Mouse (Mus musculus) urinary bladder, postnatal 14 days (tissue): ENCODE data around the gene Gm20388.

Experiments used
- DNase-seq: peaks from one replicate; pipeline ENCODE4 v3.0.0; 2021; ENCODE audit warnings: low spot score

Gene Gm20388

DNA sequence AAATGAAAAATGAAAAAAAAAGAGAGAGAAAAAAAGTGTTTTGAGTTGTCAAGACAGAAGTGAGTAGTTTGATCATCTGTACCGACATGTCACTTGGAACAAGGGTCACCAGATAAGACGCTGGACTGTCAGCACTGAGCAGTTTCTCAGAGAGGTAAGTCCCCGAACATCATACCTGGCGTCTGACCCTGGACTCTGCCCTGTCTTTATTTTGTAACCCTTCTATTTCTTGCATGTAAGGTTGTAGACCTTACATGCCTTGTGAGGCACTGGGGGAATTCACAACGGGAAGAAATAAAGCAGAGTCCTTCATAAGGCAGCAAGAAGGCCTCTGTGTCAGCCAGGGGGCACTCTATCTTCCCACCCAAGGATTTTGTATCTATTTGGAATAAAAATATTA lies 2014.0 kb downstream of the Gm20388 start:
- no peak for DNase-seq

DNA sequence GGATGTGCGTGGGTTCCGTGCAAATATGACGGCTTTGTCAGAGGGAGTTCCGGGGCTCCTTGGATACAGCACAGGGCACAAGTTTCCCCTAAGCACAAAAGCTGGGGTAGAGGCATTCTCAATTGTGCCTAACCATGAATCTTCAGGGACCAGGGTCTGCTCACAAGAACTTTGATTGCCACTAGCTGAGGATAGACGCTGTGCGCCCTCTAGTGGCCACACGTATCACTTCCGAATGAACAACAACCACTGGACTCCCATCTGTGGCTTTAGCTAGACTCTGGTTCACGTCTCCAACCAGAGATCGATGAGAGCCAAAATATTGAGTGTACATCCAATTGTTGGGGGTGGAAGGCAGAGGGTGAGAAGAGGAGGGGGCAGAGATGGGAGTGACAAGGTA lies 2015.0 kb downstream of the Gm20388 start:
- peak; percentile 79 for DNase-seq

- DNase-seq = no peak
Observed at GRCm38 (mm10) chr8:121926266-121926665, 2015.6 kb downstream of the Gm20388 start.

GRCm38 (mm10) chr8:121927316-121927715 lies 2016.7 kb downstream of the Gm20388 start:
- peak; percentile 70 for DNase-seq

DNA sequence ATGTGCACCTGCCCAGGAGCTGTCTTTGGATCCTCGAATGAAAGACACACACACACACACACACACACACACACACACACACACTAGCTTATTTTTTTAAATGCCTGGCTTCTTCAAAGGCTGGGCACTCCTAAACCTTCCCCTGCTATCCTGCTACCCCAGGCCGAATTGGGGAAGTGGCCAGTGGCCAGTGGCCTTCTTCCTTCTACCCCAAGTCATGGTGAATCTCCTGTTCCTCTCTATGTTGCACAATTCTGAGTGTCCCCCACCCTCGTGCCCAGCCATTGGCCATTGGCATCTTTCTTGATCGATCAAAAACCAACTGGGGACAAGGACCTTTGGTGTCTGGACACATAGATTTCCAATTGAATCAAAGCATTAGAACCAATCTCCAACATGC lies 2019.4 kb downstream of the Gm20388 start:
- no peak for DNase-seq

- DNase-seq = no peak
Observed at GRCm38 (mm10) chr8:121931571-121931970, 2020.9 kb downstream of the Gm20388 start.

DNA sequence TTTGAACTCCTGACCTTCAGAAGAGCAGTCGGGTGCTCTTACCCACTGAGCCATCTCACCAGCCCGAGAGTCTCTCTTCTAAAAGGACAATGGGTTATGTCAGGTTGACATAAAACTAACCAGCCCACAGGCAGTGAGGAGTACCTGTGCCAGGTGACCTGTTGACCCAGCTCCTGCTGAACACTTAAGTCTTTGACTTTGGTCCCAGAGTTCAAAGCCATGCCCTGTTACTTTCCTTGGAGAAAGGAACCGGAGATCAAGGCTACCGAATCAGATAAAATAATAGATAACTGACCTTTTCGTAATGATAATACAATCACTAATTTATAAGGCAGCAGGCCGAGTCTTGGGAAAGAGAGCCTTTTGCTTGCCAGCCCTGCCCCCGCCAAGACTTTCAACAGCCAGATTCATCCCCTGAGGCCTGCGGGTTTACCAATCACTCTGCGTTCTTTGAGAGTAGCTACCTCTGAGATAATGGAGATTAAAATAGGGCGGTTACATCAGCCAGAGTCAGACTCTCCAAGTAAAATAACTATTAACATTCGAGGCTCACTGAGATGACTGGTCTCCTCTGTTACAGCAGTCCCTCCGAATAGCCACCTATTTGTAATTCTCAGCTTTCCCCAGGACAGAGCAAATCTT lies 2021.5 kb downstream of the Gm20388 start:
- peak; percentile 52 for DNase-seq

DNA sequence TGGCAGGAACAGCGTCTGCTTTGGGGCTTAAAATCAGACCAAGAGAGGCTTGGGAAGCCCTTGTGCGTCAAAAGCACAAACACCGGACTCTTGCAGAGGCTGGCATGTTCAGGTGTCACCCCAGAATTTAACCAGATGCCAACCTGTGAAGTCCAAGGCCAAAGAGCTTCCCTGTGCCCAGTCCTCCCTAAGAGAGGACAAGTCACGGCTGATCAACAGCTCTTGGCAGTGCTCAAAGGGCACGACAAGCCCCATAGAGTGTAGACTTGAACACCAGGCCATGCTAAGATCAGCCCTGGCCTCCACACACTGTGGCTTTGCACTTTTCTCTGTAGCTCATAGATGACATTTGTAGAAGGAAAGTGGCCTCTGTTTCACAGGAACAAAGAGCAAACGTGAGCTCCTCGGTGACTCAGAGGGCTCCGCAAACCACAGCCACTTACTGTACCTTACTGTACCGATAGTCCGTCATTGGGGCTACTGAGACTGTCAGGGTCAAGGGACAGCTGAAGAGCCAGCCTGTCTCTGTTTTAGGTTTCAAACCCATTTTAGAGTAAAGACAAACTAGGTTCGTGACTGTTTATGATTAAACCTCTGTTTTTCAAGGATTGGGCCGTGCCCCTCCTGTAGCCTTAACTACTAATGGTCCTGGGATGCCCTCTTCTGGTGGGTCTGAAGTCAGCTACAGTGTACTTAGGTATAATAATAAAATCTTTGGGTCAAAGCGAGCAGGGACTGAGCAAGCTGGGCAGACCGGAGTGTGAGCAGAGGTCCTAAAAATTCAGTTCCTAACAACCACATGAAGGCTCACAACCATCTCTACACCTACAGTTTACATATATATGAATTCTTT lies 2022.3 kb downstream of the Gm20388 start:
- DNase-seq = no peak

GRCm38 (mm10) chr8:121934506-121934905 lies 2023.9 kb downstream of the Gm20388 start:
- peak; percentile 50 for DNase-seq

- DNase-seq = no peak
Observed at GRCm38 (mm10) chr8:121934923-121935322, 2024.3 kb downstream of the Gm20388 start.

DNA sequence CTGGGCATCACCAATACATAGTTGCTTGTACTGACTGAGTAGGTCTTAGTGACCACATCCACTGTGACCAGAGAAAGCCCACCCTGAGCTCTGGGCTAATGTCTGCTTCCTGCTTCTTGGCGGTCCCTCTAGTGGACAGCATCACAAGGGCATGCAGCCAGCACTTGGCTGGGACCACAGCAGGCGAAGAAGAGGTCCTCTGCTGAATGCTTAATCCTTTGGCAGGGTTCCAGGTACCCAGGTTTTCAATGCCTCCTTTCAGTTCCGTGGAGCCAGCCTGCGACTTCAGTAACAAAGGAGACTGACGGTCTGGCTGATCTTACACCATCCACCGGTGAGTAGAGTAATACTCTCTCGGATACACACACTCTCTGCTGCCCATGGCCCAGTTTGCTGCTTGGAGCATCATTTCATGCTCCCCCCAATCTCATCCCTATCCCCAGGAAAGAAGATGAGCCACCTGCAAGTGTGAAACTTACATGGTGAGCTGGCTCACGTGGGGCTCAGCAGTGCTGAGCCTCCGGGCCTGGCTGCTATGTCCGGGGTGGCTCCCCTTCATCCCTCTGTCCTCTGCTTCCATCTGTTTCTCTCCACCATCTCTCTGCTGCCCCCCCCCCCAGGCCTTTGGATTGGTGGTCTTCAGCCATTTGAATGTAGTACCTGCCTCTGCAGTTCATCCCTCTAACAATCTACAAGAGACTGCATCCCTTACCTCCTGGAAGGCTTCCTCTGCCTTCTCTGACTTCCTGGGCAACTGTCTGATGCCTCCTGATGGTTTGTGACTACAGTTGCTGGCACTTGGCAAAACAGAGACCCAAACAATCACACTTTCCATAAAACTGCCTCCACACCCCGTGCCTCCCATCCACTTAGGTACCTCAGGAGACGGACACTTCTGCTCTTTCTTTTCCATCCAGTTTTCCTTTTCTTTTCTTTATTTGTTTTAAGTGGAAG lies 2025.0 kb downstream of the Gm20388 start:
- DNase-seq = peak; percentile 43

- DNase-seq = peak; percentile 71
Observed at GRCm38 (mm10) chr8:121936391-121936790, 2025.8 kb downstream of the Gm20388 start.

- DNase-seq = no peak
Observed at GRCm38 (mm10) chr8:121938732-121939131, 2028.1 kb downstream of the Gm20388 start.

- no peak for DNase-seq
Observed at GRCm38 (mm10) chr8:121943057-121943540, 2032.5 kb downstream of the Gm20388 start.

GRCm38 (mm10) chr8:121943716-121944115 lies 2033.1 kb downstream of the Gm20388 start:
- DNase-seq = no peak

GRCm38 (mm10) chr8:121944831-121945230 lies 2034.2 kb downstream of the Gm20388 start, which contains the start of gene Car5a:
Gene Car5a (minus strand): TSS chr8:121944904.
- DNase-seq = no peak

- no peak for DNase-seq
Observed at GRCm38 (mm10) chr8:121946351-121946750, 2035.7 kb downstream of the Gm20388 start.

DNA sequence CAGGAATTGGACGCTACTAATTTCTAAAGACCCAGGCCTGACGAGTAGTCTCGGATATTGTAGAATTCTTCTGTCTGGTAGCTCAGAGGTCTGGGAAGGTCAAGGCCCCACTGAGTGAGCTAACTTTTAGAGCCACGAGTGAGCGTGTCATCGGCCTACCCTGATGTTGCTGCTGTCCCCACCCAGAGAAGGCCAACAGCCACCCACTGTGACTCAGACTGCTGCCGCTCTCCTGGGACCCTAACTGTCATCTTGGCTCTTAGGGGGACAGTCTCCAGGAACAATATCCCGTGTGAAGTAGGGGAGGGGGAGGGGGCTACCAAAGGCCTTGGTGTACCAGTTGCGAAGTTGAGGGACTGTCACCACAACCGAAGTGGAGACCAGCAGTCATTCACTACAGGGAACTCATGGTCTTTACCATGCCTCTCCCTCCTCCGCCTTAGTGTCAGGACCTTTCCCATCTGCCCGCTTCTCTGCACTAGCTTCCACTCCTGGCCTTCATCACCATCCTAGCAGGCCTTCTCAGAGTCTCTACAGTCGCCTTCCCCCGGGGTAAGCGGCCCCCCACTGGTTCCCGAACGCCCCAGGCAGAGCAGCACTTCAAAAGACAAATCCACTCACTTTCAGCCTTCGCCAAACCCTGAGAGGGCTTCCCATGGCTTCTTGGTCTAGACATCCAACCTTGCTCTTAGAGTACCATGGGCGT lies 2036.6 kb downstream of the Gm20388 start:
- no peak for DNase-seq

GRCm38 (mm10) chr8:121947753-121948141 lies 2037.1 kb downstream of the Gm20388 start:
- DNase-seq = peak; percentile 93

- no peak for DNase-seq
Observed at GRCm38 (mm10) chr8:121948321-121949145, 2037.9 kb downstream of the Gm20388 start.
